Mouse (Mus musculus) CH12.LX (cell line): ENCODE results near the gene Nudt16l1.

Source experiments
- E2F4 ChIP-seq: IDR thresholded peaks from 2 replicates; pipeline ENCODE4 v1.6.1; 2011; ENCODE audit warnings: low read depth, low read length, improper control_type of control experiment; ENCODE audit not compliant: insufficient replicate concordance
- UBTF ChIP-seq: IDR thresholded peaks from 2 replicates; pipeline ENCODE4 v1.6.1; 2012; ENCODE audit warnings: low read depth, mild to moderate bottlenecking, inconsistent platforms, low read length, improper control_type of control experiment, moderate library complexity
- USF1 ChIP-seq: IDR thresholded peaks from 2 replicates; pipeline ENCODE4 v1.6.1; 2014; ENCODE audit warnings: low read depth, mild to moderate bottlenecking, inconsistent platforms, low read length, improper control_type of control experiment

GRCm38 (mm10) chr16:4899711-4900110 lies 38.9 kb upstream of the Nudt16l1 start:
- TF ChIP-seq UBTF (no peak), USF1 (no peak), E2F4 (no peak)
